Comparison of ENCODE assay signal across 15 mouse cellular contexts in the genomic region with DNA sequence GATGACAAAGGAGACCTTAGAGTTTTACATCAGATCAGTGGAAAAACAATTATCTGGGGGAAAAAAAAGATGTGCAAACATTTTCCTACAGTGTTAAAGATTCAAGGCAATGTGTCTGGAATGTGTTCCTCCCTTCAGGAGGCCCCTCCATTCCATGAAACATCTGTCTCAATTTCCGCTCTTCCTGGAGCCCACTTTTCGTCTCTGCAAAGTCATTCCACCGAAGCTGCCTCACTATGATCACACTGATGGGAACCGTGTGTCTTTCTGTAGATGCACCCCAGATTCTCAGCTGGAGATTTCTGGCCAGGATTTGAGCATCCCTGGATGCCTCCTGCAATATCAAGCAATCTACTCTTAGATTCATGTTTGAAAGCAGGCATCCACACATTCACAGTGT. TPM values are rescaled to one million over a fixed set of nuclear protein-coding genes. Genes with fewer than 3 reads are reported as not detected.
DNase-seq lines count a peak whose midpoint lies in the region; ATAC-seq lines count a peak whose summit lies in the region.
"Had no signal": no experiment of that assay in that cellular context is flagged by ENCODE, and none has a peak within 500 bp of the region (broad histone marks: within the 10 kb centered on the region; RNA-seq: fewer than 3 reads in every experiment).

No protein-coding gene starts in this region.

- H3K9ac ChIP-seq in forebrain, embryonic 11.5 days (ENCODE audit: low read length) = no peak overlapping the region
- no peak overlapping the region for H3K9ac ChIP-seq in forebrain, embryonic 14.5 days (ENCODE audit: low read length)
- no peak overlapping the region for H3K9ac ChIP-seq in kidney, embryonic 16.5 days (replicated peaks; ENCODE audit: low read length)
- H3K9ac ChIP-seq in embryonic facial prominence, embryonic 14.5 days (ENCODE audit: low read depth, low read length) = no peak overlapping the region
- no peak overlapping the region for H3K9ac ChIP-seq in neural tube, embryonic 11.5 days (ENCODE audit: low read length)
- H3K9ac ChIP-seq: forebrain, embryonic 12.5 days had no signal

- H3K27ac ChIP-seq in forebrain, embryonic 11.5 days (ENCODE audit: low read depth, low read length) = no peak overlapping the region
- no peak overlapping the region for H3K27ac ChIP-seq in forebrain, embryonic 14.5 days (ENCODE audit: low read depth, low read length)
- peak overlapping the region; percentile 7; the same call in 1 of the 2 replicates for H3K27ac ChIP-seq in kidney, embryonic 16.5 days (ENCODE audit: low read length)
- H3K27ac ChIP-seq in embryonic facial prominence, embryonic 14.5 days (replicated peaks; ENCODE audit: low read depth, low read length) = peak overlapping the region; percentile 73
- H3K27ac ChIP-seq in neural tube, embryonic 11.5 days (ENCODE audit: low read depth, low read length) = no peak overlapping the region
- H3K27ac ChIP-seq: forebrain, embryonic 12.5 days had no signal

- no peak overlapping the region for H3K4me2 ChIP-seq in forebrain, embryonic 11.5 days (ENCODE audit: low read depth, low read length, severe bottlenecking)
- H3K4me2 ChIP-seq in forebrain, embryonic 14.5 days (ENCODE audit: low read length) = no peak overlapping the region
- H3K4me2 ChIP-seq in kidney, embryonic 16.5 days (replicated peaks; ENCODE audit: low read depth, low read length) = no peak overlapping the region
- no peak overlapping the region for H3K4me2 ChIP-seq in embryonic facial prominence, embryonic 14.5 days (ENCODE audit: low read depth, low read length)
- H3K4me2 ChIP-seq in neural tube, embryonic 11.5 days (ENCODE audit: low read depth) = no peak overlapping the region
- H3K4me2 ChIP-seq: forebrain, embryonic 12.5 days had no signal

- H3K27me3 ChIP-seq in forebrain, embryonic 11.5 days (ENCODE audit: control insufficient read depth, insufficient read depth, low read length) = no peaks in the 10 kb centered on the region
- H3K27me3 ChIP-seq in forebrain, embryonic 14.5 days (replicated peaks; ENCODE audit: control insufficient read depth, insufficient read depth, low read length) = no peaks in the 10 kb centered on the region
- H3K27me3 ChIP-seq in kidney, embryonic 16.5 days (ENCODE audit: insufficient read depth, low read length) = no peaks in the 10 kb centered on the region
- H3K27me3 ChIP-seq in embryonic facial prominence, embryonic 14.5 days (replicated peaks; ENCODE audit: control insufficient read depth, insufficient read depth, low read length) = no peaks in the 10 kb centered on the region
- no peaks in the 10 kb centered on the region for H3K27me3 ChIP-seq in neural tube, embryonic 11.5 days (ENCODE audit: control insufficient read depth, insufficient read depth, low read length)
- H3K27me3 ChIP-seq: forebrain, embryonic 12.5 days had no signal

- H3K4me1 ChIP-seq in forebrain, embryonic 11.5 days (replicated peaks; ENCODE audit: control insufficient read depth, insufficient read depth, low read length) = no peaks in the 10 kb centered on the region
- no peaks in the 10 kb centered on the region for H3K4me1 ChIP-seq in forebrain, embryonic 14.5 days (ENCODE audit: control insufficient read depth, insufficient read depth, low read length)
- no peaks in the 10 kb centered on the region for H3K4me1 ChIP-seq in kidney, embryonic 16.5 days (ENCODE audit: insufficient read depth, low read length)
- peaks cover 5% of the 10 kb centered on the region; the same call in 1 of the 2 replicates for H3K4me1 ChIP-seq in embryonic facial prominence, embryonic 14.5 days (ENCODE audit: control insufficient read depth, insufficient read depth, low read length)
- H3K4me1 ChIP-seq in neural tube, embryonic 11.5 days (ENCODE audit: control insufficient read depth, insufficient read depth, low read length) = no peaks in the 10 kb centered on the region
- H3K4me1 ChIP-seq: forebrain, embryonic 12.5 days had no signal

- 39% methylated on average over 4 of the region's 4 CpGs for WGBS in forebrain, embryonic 11.5 days
- WGBS in forebrain, embryonic 14.5 days = 52% methylated on average over 4 of the region's 4 CpGs
- 34% methylated on average over 4 of the region's 4 CpGs for WGBS in kidney, embryonic 16.5 days
- 28% methylated on average over 4 of the region's 4 CpGs for WGBS in embryonic facial prominence, embryonic 14.5 days
- WGBS in neural tube, embryonic 11.5 days = 56% methylated on average over 4 of the region's 4 CpGs

- no peak overlapping the region for H3K4me3 ChIP-seq in forebrain, embryonic 11.5 days (ENCODE audit: low read depth, low read length)
- no peak overlapping the region for H3K4me3 ChIP-seq in forebrain, embryonic 14.5 days (ENCODE audit: low read depth, low read length)
- H3K4me3 ChIP-seq in kidney, embryonic 16.5 days (ENCODE audit: low read length) = no peak overlapping the region
- no peak overlapping the region for H3K4me3 ChIP-seq in embryonic facial prominence, embryonic 14.5 days (ENCODE audit: low read depth, low read length)
- H3K4me3 ChIP-seq in neural tube, embryonic 11.5 days (ENCODE audit: low read depth, low read length) = no peak overlapping the region
- H3K4me3 ChIP-seq: forebrain, embryonic 12.5 days had no signal

- H3K9me3 ChIP-seq in forebrain, embryonic 11.5 days (ENCODE audit: control insufficient read depth, low read length) = no peaks in the 10 kb centered on the region
- no peaks in the 10 kb centered on the region for H3K9me3 ChIP-seq in forebrain, embryonic 14.5 days (replicated peaks; ENCODE audit: control insufficient read depth, low read length)
- H3K9me3 ChIP-seq in kidney, embryonic 16.5 days (ENCODE audit: low read length) = no peaks in the 10 kb centered on the region
- H3K9me3 ChIP-seq in embryonic facial prominence, embryonic 14.5 days (ENCODE audit: control insufficient read depth, low read length) = no peaks in the 10 kb centered on the region
- no peaks in the 10 kb centered on the region for H3K9me3 ChIP-seq in neural tube, embryonic 11.5 days (ENCODE audit: control insufficient read depth, low read length)
- H3K9me3 ChIP-seq: forebrain, embryonic 12.5 days had no signal

- no peak for ATAC-seq in forebrain, embryonic 11.5 days (replicated peaks; ENCODE audit: low FRiP score)
- no peak for ATAC-seq in forebrain, embryonic 14.5 days
- ATAC-seq in kidney, embryonic 16.5 days (ENCODE audit: low FRiP score, low TSS enrichment) = no peak
- ATAC-seq in embryonic facial prominence, embryonic 14.5 days (ENCODE audit: low read depth) = peak; percentile 37; the same call in 1 of the 2 replicates
- no peak for ATAC-seq in neural tube, embryonic 11.5 days (ENCODE audit: insufficient read depth, low FRiP score, low TSS enrichment)

- H3K36me3 ChIP-seq in forebrain, embryonic 11.5 days (ENCODE audit: control insufficient read depth, insufficient read depth, low read length) = no peaks in the 10 kb centered on the region
- H3K36me3 ChIP-seq in forebrain, embryonic 14.5 days (ENCODE audit: control insufficient read depth, insufficient read depth, low read length) = no peaks in the 10 kb centered on the region
- H3K36me3 ChIP-seq in kidney, embryonic 16.5 days (ENCODE audit: insufficient read depth, low read length) = no peaks in the 10 kb centered on the region
- no peaks in the 10 kb centered on the region for H3K36me3 ChIP-seq in embryonic facial prominence, embryonic 14.5 days (ENCODE audit: control insufficient read depth, insufficient read depth, low read length)
- no peaks in the 10 kb centered on the region for H3K36me3 ChIP-seq in neural tube, embryonic 11.5 days (ENCODE audit: control insufficient read depth, insufficient read depth, low read length)
- H3K36me3 ChIP-seq: forebrain, embryonic 12.5 days had no signal

- DNase-seq in forebrain, embryonic 11.5 days (ENCODE audit: low spot score) = peak; percentile 49
- no peak for DNase-seq in forebrain, embryonic 14.5 days (ENCODE audit: low spot score)
- no peak for DNase-seq in kidney, adult 9 months
- peak; percentile 90 for DNase-seq in embryonic facial prominence, embryonic 14.5 days (ENCODE audit: low spot score)
- peak; percentile 15 for DNase-seq in neural tube, embryonic 11.5 days (ENCODE audit: low spot score)
- no peak for DNase-seq in ovary, postnatal 36 days (ENCODE audit: low spot score)
- no peak for DNase-seq in thymus, postnatal 14 days
- DNase-seq: adrenal gland, adult 2 months; gastrocnemius, postnatal 10 days; kidney, adult 18-20 months; lung, adult 18-20 months; right cerebral cortex, postnatal 14 days had no signal

RNA-seq across cellular contexts. Expression of a gene that starts 24.2 kb away (rescaled TPM):
- polyA plus RNA-seq in forebrain, embryonic 11.5 days (2014; fragmentation: Nextera tagmentation; extraction: Ambion mirVana) = not detected in 2 replicates
- polyA plus RNA-seq in forebrain, embryonic 14.5 days (2014; fragmentation: Nextera tagmentation; extraction: Ambion mirVana) = not detected in 2 replicates
- polyA plus RNA-seq in kidney, embryonic 16.5 days (2015; fragmentation: Nextera tagmentation; extraction: Ambion mirVana) = not detected in 2 replicates
- not detected in 2 replicates for polyA plus RNA-seq in embryonic facial prominence, embryonic 14.5 days (2014; fragmentation: Nextera tagmentation; extraction: Ambion mirVana)
- polyA plus RNA-seq in neural tube, embryonic 11.5 days (2014; fragmentation: Nextera tagmentation; extraction: Ambion mirVana) = not detected in 2 replicates
- polyA plus RNA-seq: adrenal gland, adult 2 months; forebrain, embryonic 12.5 days; midbrain, postnatal 0 days had no signal

RNA-seq across cellular contexts. Expression of a gene that starts 24.8 kb away (rescaled TPM):
- 3.2 and 3.5 TPM in 2 replicates for polyA plus RNA-seq in forebrain, embryonic 11.5 days (2014; fragmentation: Nextera tagmentation; extraction: Ambion mirVana)
- 0.94 and 1.0 TPM in 2 replicates for polyA plus RNA-seq in forebrain, embryonic 14.5 days (2014; fragmentation: Nextera tagmentation; extraction: Ambion mirVana)
- 0.36 and 0.39 TPM in 2 replicates for polyA plus RNA-seq in kidney, embryonic 16.5 days (2015; fragmentation: Nextera tagmentation; extraction: Ambion mirVana)
- 27.9 and 39.2 TPM in 2 replicates for polyA plus RNA-seq in embryonic facial prominence, embryonic 14.5 days (2014; fragmentation: Nextera tagmentation; extraction: Ambion mirVana)
- 0.99 and 1.1 TPM in 2 replicates for polyA plus RNA-seq in neural tube, embryonic 11.5 days (2014; fragmentation: Nextera tagmentation; extraction: Ambion mirVana)
- polyA plus RNA-seq: adrenal gland, adult 2 months had no signal

RNA-seq across cellular contexts. Expression of a gene that starts 57.9 kb away (rescaled TPM):
- not detected in 2 replicates for polyA plus RNA-seq in forebrain, embryonic 11.5 days (2014; fragmentation: Nextera tagmentation; extraction: Ambion mirVana)
- polyA plus RNA-seq in forebrain, embryonic 14.5 days (2014; fragmentation: Nextera tagmentation; extraction: Ambion mirVana) = not detected in 2 replicates
- not detected in 2 replicates for polyA plus RNA-seq in kidney, embryonic 16.5 days (2015; fragmentation: Nextera tagmentation; extraction: Ambion mirVana)
- not detected in 2 replicates for polyA plus RNA-seq in embryonic facial prominence, embryonic 14.5 days (2014; fragmentation: Nextera tagmentation; extraction: Ambion mirVana)
- not detected in 2 replicates for polyA plus RNA-seq in neural tube, embryonic 11.5 days (2014; fragmentation: Nextera tagmentation; extraction: Ambion mirVana)
- polyA plus RNA-seq: adrenal gland, adult 2 months; forebrain, embryonic 12.5 days; midbrain, postnatal 0 days had no signal

Comparison
In these comparisons a context has a peak if more than half of its experiments do, and no peak if none do; other contexts are left out.
1. DNase-seq: peak in forebrain, embryonic 11.5 days (single experiment), embryonic facial prominence, embryonic 14.5 days (single experiment) and neural tube, embryonic 11.5 days (single experiment); none in forebrain, embryonic 14.5 days (single experiment), kidney, adult 9 months (single experiment), ovary, postnatal 36 days (single experiment) and thymus, postnatal 14 days (single experiment).
2. H3K27ac ChIP-seq: peak in kidney, embryonic 16.5 days (single experiment) and embryonic facial prominence, embryonic 14.5 days (single experiment); none in forebrain, embryonic 11.5 days (single experiment), forebrain, embryonic 14.5 days (single experiment) and neural tube, embryonic 11.5 days (single experiment).